Comparison of ENCODE assay signal across 10 mouse cellular contexts in the genomic region with DNA sequence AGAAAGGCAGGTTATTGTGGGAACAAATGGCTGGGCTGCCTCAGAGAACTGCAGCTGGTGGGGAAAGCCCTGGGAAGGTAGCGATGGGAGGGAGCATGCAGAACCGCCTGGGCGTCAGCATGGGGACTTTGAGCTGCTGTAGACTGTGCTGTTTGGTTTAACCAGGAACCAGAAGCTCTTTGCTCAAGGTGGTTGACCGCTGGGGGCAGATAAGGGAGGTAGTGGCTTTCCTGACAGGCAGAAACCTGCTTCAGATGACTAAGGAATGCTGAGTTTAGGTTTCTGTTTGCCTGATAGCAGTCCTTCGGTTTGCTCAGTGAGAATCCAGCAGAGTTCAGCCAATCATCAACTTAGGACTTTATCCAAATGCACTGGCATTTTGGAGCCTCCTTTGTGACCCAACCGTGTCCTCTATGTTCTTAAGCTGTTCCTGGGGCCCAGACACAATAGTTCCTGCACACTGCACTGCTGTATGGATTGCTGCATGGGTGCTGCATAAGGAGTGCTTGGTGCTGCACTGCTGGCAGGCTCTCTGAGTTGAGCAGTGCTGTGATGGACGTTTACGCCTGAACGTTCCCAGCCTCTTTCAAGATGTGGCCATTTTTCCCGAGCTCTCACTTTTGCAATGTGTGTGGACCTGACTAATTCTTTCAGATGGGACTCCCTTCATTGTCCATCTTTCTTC. TPM values are rescaled to one million over a fixed set of nuclear protein-coding genes. Genes with fewer than 3 reads are reported as not detected.
DNase-seq lines count a peak whose midpoint lies in the region; ATAC-seq and TF ChIP-seq lines count a peak whose summit lies in the region.
"Had no signal": no experiment of that assay in that cellular context is flagged by ENCODE, and none has a peak within 500 bp of the region (broad histone marks: within the 10 kb centered on the region; RNA-seq: fewer than 3 reads in every experiment).

No protein-coding gene starts in this region.

- WGBS in lung, embryonic 14.5 days, result 32% methylated on average over 10 of the region's 10 CpGs
- WGBS in embryonic facial prominence, embryonic 14.5 days, result 55% methylated on average over 10 of the region's 10 CpGs
- WGBS in stomach, postnatal 0 days, result 35% methylated on average over 10 of the region's 10 CpGs
- WGBS in neural tube, embryonic 15.5 days, result 64% methylated on average over 10 of the region's 10 CpGs

- no peak overlapping the region for H3K9ac ChIP-seq in lung, embryonic 14.5 days
- H3K9ac ChIP-seq in embryonic facial prominence, embryonic 14.5 days (ENCODE audit: low read depth, low read length), result no peak overlapping the region
- H3K9ac ChIP-seq in stomach, postnatal 0 days (ENCODE audit: low read length), result no peak overlapping the region
- no peak overlapping the region for H3K9ac ChIP-seq in neural tube, embryonic 15.5 days (replicated peaks)

- H3K27me3 ChIP-seq in lung, embryonic 14.5 days (ENCODE audit: insufficient read depth, low read length), result no peaks in the 10 kb centered on the region
- H3K27me3 ChIP-seq in embryonic facial prominence, embryonic 14.5 days (replicated peaks; ENCODE audit: control insufficient read depth, insufficient read depth, low read length), result no peaks in the 10 kb centered on the region
- no peaks in the 10 kb centered on the region for H3K27me3 ChIP-seq in stomach, postnatal 0 days (ENCODE audit: control insufficient read depth, insufficient read depth, low read length)
- H3K27me3 ChIP-seq in neural tube, embryonic 15.5 days (replicated peaks), result no peaks in the 10 kb centered on the region

- TF ChIP-seq CTCF in lung, embryonic 14.5 days (IDR thresholded peaks at IDR 0.05; ENCODE audit: low read depth), result 0 out of 2 replicates have a peak, but pooled peaks have one; percentile 10
- peak; percentile 40 for TF ChIP-seq CTCF in stomach, postnatal 0 days (IDR thresholded peaks at IDR 0.05; ENCODE audit: low read depth)

- 0 out of 2 replicates have a peak, but pooled peaks have one; percentile 52 for ATAC-seq in lung, embryonic 14.5 days (ENCODE audit: insufficient read depth)
- no peak for ATAC-seq in embryonic facial prominence, embryonic 14.5 days (ENCODE audit: low read depth)
- peak; percentile 99 for ATAC-seq in stomach, postnatal 0 days (ENCODE audit: low FRiP score, low TSS enrichment)
- ATAC-seq in neural tube, embryonic 15.5 days (ENCODE audit: low FRiP score), result no peak

- H3K36me3 ChIP-seq in lung, embryonic 14.5 days (ENCODE audit: insufficient read depth), result no peaks in the 10 kb centered on the region
- H3K36me3 ChIP-seq in embryonic facial prominence, embryonic 14.5 days (ENCODE audit: control insufficient read depth, insufficient read depth, low read length), result no peaks in the 10 kb centered on the region
- no peaks in the 10 kb centered on the region for H3K36me3 ChIP-seq in stomach, postnatal 0 days (ENCODE audit: control insufficient read depth, insufficient read depth, low read length)
- H3K36me3 ChIP-seq in neural tube, embryonic 15.5 days, result no peaks in the 10 kb centered on the region
- H3K36me3 ChIP-seq: G1E had no signal

- no peaks in the 10 kb centered on the region for H3K9me3 ChIP-seq in lung, embryonic 14.5 days (ENCODE audit: low read depth, low read length)
- no peaks in the 10 kb centered on the region for H3K9me3 ChIP-seq in embryonic facial prominence, embryonic 14.5 days (ENCODE audit: control insufficient read depth, low read length)
- H3K9me3 ChIP-seq in stomach, postnatal 0 days (ENCODE audit: control insufficient read depth, low read length), result no peaks in the 10 kb centered on the region
- H3K9me3 ChIP-seq in neural tube, embryonic 15.5 days (replicated peaks), result no peaks in the 10 kb centered on the region

- no peaks in the 10 kb centered on the region for H3K4me1 ChIP-seq in lung, embryonic 14.5 days (ENCODE audit: insufficient read depth)
- peaks cover 7% of the 10 kb centered on the region for H3K4me1 ChIP-seq in embryonic facial prominence, embryonic 14.5 days (ENCODE audit: control insufficient read depth, insufficient read depth, low read length)
- no peaks in the 10 kb centered on the region for H3K4me1 ChIP-seq in stomach, postnatal 0 days (replicated peaks; ENCODE audit: control insufficient read depth, insufficient read depth)
- peaks cover 3% of the 10 kb centered on the region for H3K4me1 ChIP-seq in neural tube, embryonic 15.5 days

- H3K4me3 ChIP-seq in lung, embryonic 14.5 days (ENCODE audit: low read depth, low read length), result no peak overlapping the region
- H3K4me3 ChIP-seq in embryonic facial prominence, embryonic 14.5 days (ENCODE audit: low read depth, low read length), result no peak overlapping the region
- H3K4me3 ChIP-seq in stomach, postnatal 0 days (ENCODE audit: low read depth, low read length), result no peak overlapping the region
- no peak overlapping the region for H3K4me3 ChIP-seq in neural tube, embryonic 15.5 days (replicated peaks)

- H3K27ac ChIP-seq in lung, embryonic 14.5 days (ENCODE audit: low read depth), result no peak overlapping the region
- H3K27ac ChIP-seq in embryonic facial prominence, embryonic 14.5 days (replicated peaks; ENCODE audit: low read depth, low read length), result peak overlapping the region; percentile 13; the same call in 1 of the 2 replicates
- peak overlapping the region; percentile 73 for H3K27ac ChIP-seq in stomach, postnatal 0 days (replicated peaks)
- no peak overlapping the region for H3K27ac ChIP-seq in neural tube, embryonic 15.5 days (replicated peaks)

- DNase-seq in lung, embryonic 14.5 days, result peak; percentile 13
- no peak for DNase-seq in lung, postnatal 14 days
- no peak for DNase-seq in embryonic facial prominence, embryonic 14.5 days (ENCODE audit: low spot score)
- DNase-seq in liver, result peak; percentile 70
- DNase-seq in stomach, postnatal 0 days (ENCODE audit: low spot score), result peak; percentile 89
- no peak for DNase-seq in gastrocnemius, adult 8-10 months (ENCODE audit: low spot score in 2 of 2)
- DNase-seq: adrenal gland, postnatal 36 days; heart, postnatal 36 days had no signal

- TF ChIP-seq EP300 in stomach, postnatal 0 days (optimal IDR thresholded peaks at IDR 0.05), result no peak

- H3K4me2 ChIP-seq in lung, embryonic 14.5 days, result no peak overlapping the region
- H3K4me2 ChIP-seq in embryonic facial prominence, embryonic 14.5 days (ENCODE audit: low read depth, low read length), result no peak overlapping the region
- no peak overlapping the region for H3K4me2 ChIP-seq in stomach, postnatal 0 days (replicated peaks; ENCODE audit: low read depth)
- no peak overlapping the region for H3K4me2 ChIP-seq in neural tube, embryonic 15.5 days

RNA-seq across cellular contexts. Expression of a gene that starts 6.8 kb away (rescaled TPM):
- polyA plus RNA-seq in lung, embryonic 14.5 days (2014; fragmentation: Nextera tagmentation; extraction: Ambion mirVana), result 0.51 and 0.68 TPM in 2 replicates
- polyA plus RNA-seq in embryonic facial prominence, embryonic 14.5 days (2014; fragmentation: Nextera tagmentation; extraction: Ambion mirVana), result 5.8 and 7.9 TPM in 2 replicates
- 0.65 and 0.76 TPM in 2 replicates for polyA plus RNA-seq in stomach, postnatal 0 days (2015; fragmentation: Nextera tagmentation; extraction: Ambion mirVana)
- 10 to 100 TPM; 25.4 to 43.1 (median 33.9) TPM for total RNA-seq in gastrocnemius, adult 8-10 months (2022)
- 20.3 and 24.4 TPM in 2 replicates for polyA plus RNA-seq in neural tube, embryonic 15.5 days (2015; fragmentation: Nextera tagmentation; extraction: Ambion mirVana)
- polyA plus RNA-seq: G1E had no signal

Comparison
In these comparisons a context has a peak if more than half of its experiments do, and no peak if none do; other contexts are left out.
1. DNase-seq: peak in lung, embryonic 14.5 days (single experiment), liver (single experiment) and stomach, postnatal 0 days (single experiment); none in lung, postnatal 14 days (single experiment), embryonic facial prominence, embryonic 14.5 days (single experiment) and gastrocnemius, adult 8-10 months (0 of 2).
2. ATAC-seq: peak in lung, embryonic 14.5 days (single experiment) and stomach, postnatal 0 days (single experiment); none in embryonic facial prominence, embryonic 14.5 days (single experiment) and neural tube, embryonic 15.5 days (single experiment).
3. H3K27ac ChIP-seq: peak in embryonic facial prominence, embryonic 14.5 days (single experiment) and stomach, postnatal 0 days (single experiment); none in lung, embryonic 14.5 days (single experiment) and neural tube, embryonic 15.5 days (single experiment).